Mouse (Mus musculus): ENCODE data around the gene Piga. TPM values are rescaled to one million over a fixed set of nuclear protein-coding genes. Genes with fewer than 3 reads are reported as not detected.

Gene Piga
- total RNA-seq (2014; fragmentation: Nextera tagmentation), result 19.3 and 28.4 TPM in 2 replicates
- 26.4 and 27.4 TPM in 2 replicates for total RNA-seq (2017)
- 0.63 and 1.0 TPM in 2 replicates for polyA plus RNA-seq (2012)

DNA sequence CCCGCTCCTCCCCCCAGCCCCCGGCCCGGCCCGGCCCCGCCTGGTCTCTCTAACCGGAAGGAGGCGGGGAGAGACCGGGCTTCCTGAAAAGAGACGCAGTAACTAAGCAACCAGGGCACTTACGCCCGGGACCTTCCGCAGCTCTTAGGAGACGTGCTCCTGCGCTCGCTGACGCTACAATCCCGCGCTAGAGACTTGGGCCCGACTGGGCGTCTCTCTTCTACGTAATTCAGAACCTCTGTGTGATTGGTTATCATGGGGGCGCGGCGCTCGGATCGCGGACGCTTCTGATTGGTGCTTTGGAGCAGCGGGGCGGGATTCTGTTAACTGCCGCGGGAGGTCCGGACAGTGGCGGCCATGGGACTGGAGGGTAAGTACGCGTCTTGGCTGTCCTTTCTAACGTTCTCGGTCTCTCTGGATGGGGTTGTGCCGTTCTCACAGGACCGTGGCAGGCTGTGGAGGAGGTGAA lies at the start of gene Piga:
TSS of gene Piga (plus strand) at position 317 of the 469 bp plus-strand sequence.
- peak; percentile 62 for DNase-seq (ENCODE audit: low spot score)
- Histone ChIP-seq H3K9me3 (replicated peaks) (no peaks in the 10 kb centered on the region), H3K27me3 (ENCODE audit: insufficient read depth, low read length) (no peaks in the 10 kb centered on the region), H3K4me1 (ENCODE audit: insufficient read depth, low read depth, low read length) (peaks cover 17% of the 10 kb centered on the region; the same call in 1 of the 2 replicates), H3K4me3 (ENCODE audit: low read depth, low read length) (peak within 1 kb of the TSS; percentile 74), H3K36me3 (replicated peaks) (peaks cover 20% of the 10 kb centered on the region)
- TF ChIP-seq GATA2 (IDR thresholded peaks at IDR 0.05; ENCODE audit: borderline replicate concordance, low read depth, low read length), result no peak
- no peak for TF ChIP-seq GATA1 (IDR thresholded peaks at IDR 0.05; ENCODE audit: borderline replicate concordance, low read length)
- no peak for TF ChIP-seq CTCF (IDR thresholded peaks at IDR 0.05; ENCODE audit: low read depth, low read length)
- no peak for TF ChIP-seq TAL1 (conservative IDR thresholded peaks at IDR 0.05; ENCODE audit: low read depth, low read length)
- TF ChIP-seq POLR2AphosphoS5 (IDR thresholded peaks at IDR 0.05; ENCODE audit: insufficient replicate concordance, low read depth, low read length), result no peak
- peak; percentile 98 for ATAC-seq (ENCODE audit: extremely low read depth, insufficient number of reproducible peaks, low FRiP score, poor library complexity, severe bottlenecking)

DNA sequence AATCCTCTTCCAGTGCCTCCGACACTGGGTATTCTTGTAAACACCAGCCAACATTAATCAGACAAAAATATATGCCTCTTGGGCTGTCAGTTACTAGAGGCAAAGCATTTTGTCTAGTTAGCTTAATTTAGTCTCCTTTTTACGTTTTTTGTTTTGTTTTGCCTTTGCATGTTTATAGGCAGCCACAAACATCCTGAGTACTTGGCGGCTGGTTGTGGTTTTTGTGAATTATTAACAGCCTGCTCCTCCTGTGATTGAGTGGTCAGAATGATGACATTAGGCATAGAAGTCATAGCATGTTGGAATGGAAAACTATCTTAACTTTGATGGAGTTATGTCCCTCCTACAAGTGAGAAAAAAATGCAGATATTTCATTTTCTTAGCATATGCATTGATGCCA lies 49.0 kb upstream of the Piga start:
- ATAC-seq (ENCODE audit: extremely low read depth, insufficient number of reproducible peaks, low FRiP score, poor library complexity, severe bottlenecking) (no peak), DNase-seq (ENCODE audit: low spot score) (no peak)
- Histone ChIP-seq H3K9me3 (replicated peaks) (no peaks in the 10 kb centered on the region), H3K27me3 (ENCODE audit: insufficient read depth, low read length) (no peaks in the 10 kb centered on the region), H3K36me3 (replicated peaks) (no peaks in the 10 kb centered on the region), H3K4me1 (ENCODE audit: insufficient read depth, low read depth, low read length) (no peaks in the 10 kb centered on the region), H3K4me3 (ENCODE audit: low read depth, low read length) (no peak overlapping the region)
- TF ChIP-seq POLR2AphosphoS5 (IDR thresholded peaks at IDR 0.05; ENCODE audit: insufficient replicate concordance, low read depth, low read length) (no peak), GATA1 (IDR thresholded peaks at IDR 0.05; ENCODE audit: borderline replicate concordance, low read length) (no peak), CTCF (IDR thresholded peaks at IDR 0.05; ENCODE audit: low read depth, low read length) (no peak), GATA2 (IDR thresholded peaks at IDR 0.05; ENCODE audit: borderline replicate concordance, low read depth, low read length) (no peak), TAL1 (conservative IDR thresholded peaks at IDR 0.05; ENCODE audit: low read depth, low read length) (no peak)

- Histone ChIP-seq H3K27me3 (ENCODE audit: insufficient read depth, low read length) (no peaks in the 10 kb centered on the region), H3K4me3 (ENCODE audit: low read depth, low read length) (no peak within 1 kb of the TSS), H3K9me3 (replicated peaks) (no peaks in the 10 kb centered on the region), H3K36me3 (replicated peaks) (no peaks in the 10 kb centered on the region), H3K4me1 (ENCODE audit: insufficient read depth, low read depth, low read length) (no peaks in the 10 kb centered on the region)
- ATAC-seq (ENCODE audit: extremely low read depth, insufficient number of reproducible peaks, low FRiP score, poor library complexity, severe bottlenecking) (no peak), DNase-seq (ENCODE audit: low spot score) (no peak)
- TF ChIP-seq GATA2 (IDR thresholded peaks at IDR 0.05; ENCODE audit: borderline replicate concordance, low read depth, low read length), result no peak
- no peak for TF ChIP-seq GATA1 (IDR thresholded peaks at IDR 0.05; ENCODE audit: borderline replicate concordance, low read length)
- no peak for TF ChIP-seq POLR2AphosphoS5 (IDR thresholded peaks at IDR 0.05; ENCODE audit: insufficient replicate concordance, low read depth, low read length)
- TF ChIP-seq TAL1 (conservative IDR thresholded peaks at IDR 0.05; ENCODE audit: low read depth, low read length), result no peak
- TF ChIP-seq CTCF (IDR thresholded peaks at IDR 0.05; ENCODE audit: low read depth, low read length), result no peak
Measured at GRCm38 (mm10) chrX:164373081-164373480, 46.5 kb upstream of the Piga start, which contains the start of gene Vegfd. Gene Vegfd, plus strand, starts transcription at chrX:164373378.

GRCm38 (mm10) chrX:164374586-164374985 lies 45.0 kb upstream of the Piga start:
- Histone ChIP-seq H3K4me3 (ENCODE audit: low read depth, low read length) (no peak overlapping the region), H3K9me3 (replicated peaks) (no peaks in the 10 kb centered on the region), H3K36me3 (replicated peaks) (no peaks in the 10 kb centered on the region), H3K27me3 (ENCODE audit: insufficient read depth, low read length) (no peaks in the 10 kb centered on the region), H3K4me1 (ENCODE audit: insufficient read depth, low read depth, low read length) (no peaks in the 10 kb centered on the region)
- DNase-seq (ENCODE audit: low spot score), result no peak
- TF ChIP-seq GATA1 (IDR thresholded peaks at IDR 0.05; ENCODE audit: borderline replicate concordance, low read length) (no peak), GATA2 (IDR thresholded peaks at IDR 0.05; ENCODE audit: borderline replicate concordance, low read depth, low read length) (no peak), TAL1 (conservative IDR thresholded peaks at IDR 0.05; ENCODE audit: low read depth, low read length) (no peak), CTCF (IDR thresholded peaks at IDR 0.05; ENCODE audit: low read depth, low read length) (no peak)
- no peak for ATAC-seq (ENCODE audit: extremely low read depth, insufficient number of reproducible peaks, low FRiP score, poor library complexity, severe bottlenecking)

DNA sequence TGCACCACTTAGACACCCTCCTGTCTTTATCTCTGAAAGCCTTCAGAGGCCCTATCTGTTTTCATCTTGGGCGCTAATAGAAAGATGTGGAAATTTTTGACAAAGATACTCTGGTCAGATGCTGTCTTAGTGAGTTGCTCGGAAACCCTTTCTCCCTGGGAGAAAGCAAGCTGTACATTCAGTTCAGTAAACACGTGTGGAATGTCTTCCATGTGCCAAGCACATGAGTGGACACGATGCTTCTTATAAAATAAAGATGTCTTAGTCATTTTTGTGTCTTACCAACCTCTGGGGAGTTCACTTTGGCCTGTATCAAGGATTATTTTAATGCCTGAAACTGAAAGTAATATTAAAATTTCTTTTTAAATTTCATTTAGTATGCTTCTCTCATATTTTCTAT lies 39.9 kb upstream of the Piga start:
- Histone ChIP-seq H3K36me3 (replicated peaks) (no peaks in the 10 kb centered on the region), H3K9me3 (replicated peaks) (no peaks in the 10 kb centered on the region)
- DNase-seq (ENCODE audit: low spot score), result no peak

GRCm38 (mm10) chrX:164381618-164382408 lies 37.8 kb upstream of the Piga start:
- TF ChIP-seq POLR2AphosphoS5 (IDR thresholded peaks at IDR 0.05; ENCODE audit: insufficient replicate concordance, low read depth, low read length) (no peak), GATA1 (IDR thresholded peaks at IDR 0.05; ENCODE audit: borderline replicate concordance, low read length) (no peak), CTCF (IDR thresholded peaks at IDR 0.05; ENCODE audit: low read depth, low read length) (no peak), TAL1 (conservative IDR thresholded peaks at IDR 0.05; ENCODE audit: low read depth, low read length) (no peak), GATA2 (IDR thresholded peaks at IDR 0.05; ENCODE audit: borderline replicate concordance, low read depth, low read length) (no peak)
- Histone ChIP-seq H3K4me3 (ENCODE audit: low read depth, low read length) (peak overlapping the region; percentile 63; the same call in 1 of the 2 replicates), H3K36me3 (replicated peaks) (no peaks in the 10 kb centered on the region), H3K27me3 (ENCODE audit: insufficient read depth, low read length) (no peaks in the 10 kb centered on the region), H3K9me3 (replicated peaks) (no peaks in the 10 kb centered on the region), H3K4me1 (ENCODE audit: insufficient read depth, low read depth, low read length) (peaks cover 5% of the 10 kb centered on the region)
- DNase-seq (ENCODE audit: low spot score) (peak; percentile 55), ATAC-seq (ENCODE audit: extremely low read depth, insufficient number of reproducible peaks, low FRiP score, poor library complexity, severe bottlenecking) (peak; percentile 99)

More for the DNA sequence above, 39.9 kb upstream of the Piga start:
- TF ChIP-seq GATA1 (IDR thresholded peaks at IDR 0.05; ENCODE audit: borderline replicate concordance, low read length) (no peak), TAL1 (conservative IDR thresholded peaks at IDR 0.05; ENCODE audit: low read depth, low read length) (no peak), CTCF (IDR thresholded peaks at IDR 0.05; ENCODE audit: low read depth, low read length) (no peak), POLR2AphosphoS5 (IDR thresholded peaks at IDR 0.05; ENCODE audit: insufficient replicate concordance, low read depth, low read length) (no peak), GATA2 (IDR thresholded peaks at IDR 0.05; ENCODE audit: borderline replicate concordance, low read depth, low read length) (no peak)
- Histone ChIP-seq H3K4me3 (ENCODE audit: low read depth, low read length) (no peak overlapping the region), H3K4me1 (ENCODE audit: insufficient read depth, low read depth, low read length) (peaks cover 5% of the 10 kb centered on the region), H3K27me3 (ENCODE audit: insufficient read depth, low read length) (no peaks in the 10 kb centered on the region)
- ATAC-seq (ENCODE audit: extremely low read depth, insufficient number of reproducible peaks, low FRiP score, poor library complexity, severe bottlenecking), result no peak
